Mouse (Mus musculus) hindbrain, embryonic 12.5 days (tissue): ENCODE results near the gene Ctr9. TPM values are rescaled to one million over a fixed set of nuclear protein-coding genes. Genes with fewer than 3 reads are reported as not detected.
A peak's percentile ranks its signal among the peaks of the same experiment; 100 is the strongest.

ENCODE experiments used
- ATAC-seq: fragments of 200-750 bp; cut with Nextera tagmentation; 2 replicates; pipeline ENCODE4 v1.8.0; 2017; ENCODE audit warnings: moderate TSS enrichment; ENCODE audit not compliant: low FRiP score
- H3K27ac ChIP-seq: fragments of 300-500 bp; sonication (generic); 2 replicates; pipeline ENCODE4 v1.5.1; 2016; ENCODE audit warnings: mild to moderate bottlenecking
- H3K27me3 ChIP-seq: fragments of 300-500 bp; sonication (generic); 2 replicates; pipeline ENCODE4 v1.6.1; 2016; ENCODE audit warnings: mild to moderate bottlenecking
- H3K36me3 ChIP-seq: fragments of 300-500 bp; sonication (generic); 2 replicates; pipeline ENCODE4 v1.6.1; 2016; ENCODE audit warnings: mild to moderate bottlenecking
- H3K4me1 ChIP-seq: fragments of 300-500 bp; sonication (generic); 2 replicates; pipeline ENCODE4 v1.6.1; 2016
- H3K4me2 ChIP-seq: fragments of 300-500 bp; sonication (generic); replicated peaks from 2 replicates; pipeline ENCODE4 v1.6.1; 2016; ENCODE audit warnings: mild to moderate bottlenecking
- H3K4me3 ChIP-seq: fragments of 300-500 bp; sonication (generic); 2 replicates; pipeline ENCODE4 v1.5.1; 2016; ENCODE audit warnings: mild to moderate bottlenecking
- H3K9ac ChIP-seq: fragments of 300-500 bp; sonication (generic); 2 replicates; pipeline ENCODE4 v1.6.1; 2016; ENCODE audit warnings: mild to moderate bottlenecking, moderate library complexity
- H3K9me3 ChIP-seq: fragments of 300-500 bp; sonication (generic); replicated peaks from 2 replicates; pipeline ENCODE4 v1.6.1; 2016; ENCODE audit warnings: mild to moderate bottlenecking
- WGBS: fragments of 180-500 bp; shearing (Covaris S2); methylation state at CpG from one replicate; pipeline ENCODE4 v1.1.7; 2016; 5-methylcytosine and 5-hydroxymethylcytosine counted together
- polyA plus RNA-seq: library from polyadenylated mRNA; unstranded; fragments of >200 nt; fragmentation: Nextera tagmentation; extraction: Ambion mirVana; gene quantifications from 2 replicates; pipeline ENCODE4 v1.2.1, GENCODE M21; 2016

The Ctr9 gene
- polyA plus RNA-seq = 102 and 104 TPM in 2 replicates

- no peaks in the 10 kb centered on the region for H3K27me3 ChIP-seq
- no peaks in the 10 kb centered on the region for H3K9me3 ChIP-seq
- peak within 1 kb of the TSS; percentile 78 for H3K4me2 ChIP-seq
- peaks cover 19% of the 10 kb centered on the region for H3K4me1 ChIP-seq
- peak; percentile 98 for ATAC-seq
- WGBS = 7% methylated on average over 45 of the region's 45 CpGs
- H3K9ac ChIP-seq = peak within 1 kb of the TSS; percentile 76
- H3K36me3 ChIP-seq = peaks cover 24% of the 10 kb centered on the region
- peak within 1 kb of the TSS; percentile 96 for H3K27ac ChIP-seq
- H3K4me3 ChIP-seq = peak within 1 kb of the TSS; percentile 83
Observed at GRCm38 (mm10) chr7:111028281-111029045, at the start of gene Ctr9. TSS of gene Ctr9 (plus strand) at chr7:111028951.

DNA sequence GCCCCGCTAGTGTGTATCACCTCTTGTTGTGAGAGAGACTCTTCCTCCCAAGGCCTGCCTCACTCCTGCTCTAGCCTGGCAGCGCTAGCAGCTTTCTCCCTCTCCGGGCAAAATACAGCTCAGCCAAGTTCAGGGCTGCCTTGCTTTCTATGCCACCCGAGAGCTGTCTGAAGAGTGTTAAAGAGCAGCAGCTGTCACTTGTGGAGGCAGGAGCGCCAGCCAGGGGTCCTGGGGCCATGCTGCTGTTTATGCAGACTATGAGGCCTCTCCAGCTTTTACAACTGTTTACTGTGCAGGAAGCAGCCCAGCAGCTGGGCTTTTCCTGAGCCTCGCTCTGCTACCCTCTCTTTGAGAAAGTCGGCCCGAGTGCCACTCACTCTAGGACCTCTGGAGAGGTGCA lies 47.7 kb upstream of the Ctr9 start:
- ATAC-seq = no peak
- Histone ChIP-seq H3K9ac (no peak overlapping the region), H3K27ac (no peak overlapping the region), H3K27me3 (no peaks in the 10 kb centered on the region), H3K4me3 (no peak overlapping the region), H3K4me1 (peaks cover 10% of the 10 kb centered on the region), H3K9me3 (no peaks in the 10 kb centered on the region), H3K4me2 (no peak overlapping the region), H3K36me3 (no peaks in the 10 kb centered on the region)
- 71% methylated on average over 8 of the region's 8 CpGs for WGBS

DNA sequence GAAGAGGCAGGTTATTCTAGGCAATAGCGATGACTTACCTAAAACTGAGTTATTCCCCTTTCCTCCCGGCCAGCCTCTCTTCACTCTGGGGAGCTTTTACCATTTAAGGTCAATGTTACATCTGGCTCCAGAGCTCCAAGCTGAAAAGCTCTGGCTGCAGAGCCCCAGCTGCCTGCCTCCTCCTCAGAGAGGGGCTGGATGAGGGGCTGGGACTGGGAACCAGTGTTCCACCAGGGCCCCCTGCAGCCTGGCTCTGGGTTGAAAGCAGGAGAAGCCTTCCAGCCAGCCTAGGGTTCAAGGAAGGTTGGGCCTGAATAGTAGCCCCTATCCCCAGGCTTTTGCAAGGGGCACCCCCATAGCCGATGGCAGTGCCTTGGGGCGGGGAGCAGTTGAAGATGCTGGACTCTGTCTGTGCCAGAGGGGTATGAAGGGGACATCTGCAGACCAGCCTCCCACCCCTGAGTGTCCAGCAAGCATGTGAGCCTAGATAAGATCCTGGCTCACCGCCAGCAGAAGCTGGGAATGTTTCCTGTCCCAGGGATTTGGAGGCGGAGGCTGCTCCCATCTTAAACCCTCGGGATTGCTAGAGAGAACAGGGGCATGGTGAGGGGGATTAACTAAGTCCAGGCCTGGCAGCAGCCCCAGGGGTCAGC lies 46.6 kb upstream of the Ctr9 start, which contains the start of gene Mrvi1:
Gene Mrvi1 (minus strand): TSS at position 409 of the 653 bp plus-strand sequence.
- no peak within 1 kb of the TSS for H3K4me3 ChIP-seq
- H3K27me3 ChIP-seq = no peaks in the 10 kb centered on the region
- 63% methylated on average over 7 of the region's 7 CpGs for WGBS
- H3K4me2 ChIP-seq = no peak within 1 kb of the TSS
- H3K9me3 ChIP-seq = no peaks in the 10 kb centered on the region
- H3K4me1 ChIP-seq = peaks cover 10% of the 10 kb centered on the region
- H3K9ac ChIP-seq = no peak within 1 kb of the TSS
- H3K27ac ChIP-seq = peak within 1 kb of the TSS; percentile 4; the same call in 1 of the 2 replicates
- no peaks in the 10 kb centered on the region for H3K36me3 ChIP-seq
- no peak for ATAC-seq

- ATAC-seq = no peak
- no peak overlapping the region for H3K9ac ChIP-seq
- no peak overlapping the region for H3K4me3 ChIP-seq
- H3K9me3 ChIP-seq = no peaks in the 10 kb centered on the region
- H3K4me1 ChIP-seq = peaks cover 10% of the 10 kb centered on the region
- H3K4me2 ChIP-seq = no peak overlapping the region
- H3K27me3 ChIP-seq = no peaks in the 10 kb centered on the region
- no peak overlapping the region for H3K27ac ChIP-seq
- H3K36me3 ChIP-seq = no peaks in the 10 kb centered on the region
- 69% methylated on average over 4 of the region's 4 CpGs for WGBS
Observed at GRCm38 (mm10) chr7:110982764-110983163, 46.0 kb upstream of the Ctr9 start.

DNA sequence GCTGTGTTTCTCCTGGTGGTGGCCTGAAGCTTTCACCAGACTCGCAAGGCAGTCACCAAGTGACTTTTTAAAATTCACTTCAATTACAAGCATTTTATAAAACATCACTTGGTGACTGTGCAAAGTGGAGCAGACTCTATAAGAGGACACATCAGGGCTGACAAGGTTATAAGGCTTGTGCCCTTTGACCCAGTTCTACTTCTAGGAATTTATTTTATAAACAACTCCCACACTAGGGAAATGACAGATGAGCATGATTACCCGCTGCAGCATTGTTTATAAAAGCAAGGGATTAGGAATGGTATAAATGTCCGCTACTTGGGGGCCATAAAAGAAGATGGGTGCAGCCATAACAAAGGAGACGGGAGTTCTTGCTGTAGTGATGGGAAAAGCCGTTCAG lies 45.1 kb upstream of the Ctr9 start:
- Histone ChIP-seq H3K9ac (no peak overlapping the region), H3K36me3 (no peaks in the 10 kb centered on the region), H3K4me3 (no peak overlapping the region), H3K27ac (no peak overlapping the region), H3K4me2 (no peak overlapping the region), H3K9me3 (no peaks in the 10 kb centered on the region), H3K27me3 (no peaks in the 10 kb centered on the region), H3K4me1 (peaks cover 10% of the 10 kb centered on the region)
- WGBS = 76% methylated on average over 5 of the region's 5 CpGs
- no peak for ATAC-seq

GRCm38 (mm10) chr7:110985581-110986265 lies 43.0 kb upstream of the Ctr9 start:
- Histone ChIP-seq H3K36me3 (no peaks in the 10 kb centered on the region), H3K4me2 (no peak overlapping the region)
- WGBS = 65% methylated on average over 7 of the region's 7 CpGs

DNA sequence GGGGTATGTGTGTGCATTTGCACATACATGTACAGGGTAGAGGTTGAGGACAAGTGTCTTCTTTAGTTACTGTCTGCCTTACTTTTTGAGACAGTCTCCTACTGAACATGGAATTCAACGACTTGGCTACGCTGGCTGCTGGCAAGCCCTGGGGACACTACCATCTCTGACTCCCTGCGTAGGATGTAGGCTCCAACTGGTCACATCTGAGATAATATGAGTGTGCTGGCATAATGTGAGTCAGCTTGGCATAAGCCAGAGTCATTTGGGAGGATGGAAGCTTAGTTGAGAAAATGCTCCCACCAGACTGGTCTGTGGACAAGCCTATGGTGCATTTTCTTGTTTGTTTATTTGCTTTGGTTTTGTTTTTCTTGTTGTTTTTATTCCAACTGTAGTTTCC lies 40.7 kb upstream of the Ctr9 start:
- Histone ChIP-seq H3K4me3 (no peak overlapping the region), H3K9ac (no peak overlapping the region), H3K36me3 (no peaks in the 10 kb centered on the region), H3K27me3 (no peaks in the 10 kb centered on the region), H3K4me1 (no peaks in the 10 kb centered on the region), H3K4me2 (no peak overlapping the region), H3K27ac (no peak overlapping the region), H3K9me3 (no peaks in the 10 kb centered on the region)
- 95% methylated on average over 3 of the region's 3 CpGs for WGBS
- no peak for ATAC-seq

More at GRCm38 (mm10) chr7:110985581-110986265, 43.0 kb upstream of the Ctr9 start:
- H3K27ac ChIP-seq = no peak overlapping the region
- no peak overlapping the region for H3K4me3 ChIP-seq
- H3K4me1 ChIP-seq = peaks cover 7% of the 10 kb centered on the region
- no peak for ATAC-seq
- H3K27me3 ChIP-seq = no peaks in the 10 kb centered on the region
- H3K9me3 ChIP-seq = no peaks in the 10 kb centered on the region
- no peak overlapping the region for H3K9ac ChIP-seq

DNA sequence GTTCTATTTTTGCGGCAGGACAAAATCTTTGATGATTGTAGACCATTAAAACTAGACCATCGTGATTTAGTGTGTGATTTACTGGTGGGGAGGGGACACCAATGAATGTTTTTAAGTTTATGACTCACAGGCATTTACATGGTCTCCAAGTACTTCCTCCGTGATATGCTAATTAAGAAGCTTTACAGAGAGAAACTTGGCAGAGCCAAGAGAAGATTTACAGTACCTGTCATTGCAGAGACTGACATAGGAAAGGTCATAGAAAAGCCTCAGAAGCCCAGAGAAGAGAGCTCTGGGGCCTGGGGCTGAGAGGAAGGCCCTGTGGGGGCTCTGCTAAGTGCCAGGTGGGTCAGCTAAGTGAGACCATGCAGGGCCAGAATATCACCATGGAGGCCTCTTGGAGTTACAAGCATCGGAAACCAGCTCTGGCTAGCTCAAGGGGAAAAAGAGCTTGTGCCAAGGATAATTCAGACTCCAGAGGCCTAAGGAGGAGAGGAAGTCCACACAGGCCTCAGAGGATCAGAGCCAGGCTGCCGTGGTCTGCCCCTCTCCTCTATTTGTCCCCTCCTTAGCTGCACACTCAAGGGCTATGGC lies 39.4 kb upstream of the Ctr9 start:
- no peaks in the 10 kb centered on the region for H3K36me3 ChIP-seq
- H3K4me1 ChIP-seq = no peaks in the 10 kb centered on the region
- H3K4me2 ChIP-seq = no peak overlapping the region
- no peak for ATAC-seq
- H3K9me3 ChIP-seq = no peaks in the 10 kb centered on the region
- 88% methylated on average over 5 of the region's 5 CpGs for WGBS
- no peaks in the 10 kb centered on the region for H3K27me3 ChIP-seq
- H3K9ac ChIP-seq = no peak overlapping the region
- H3K4me3 ChIP-seq = no peak overlapping the region
- no peak overlapping the region for H3K27ac ChIP-seq

DNA sequence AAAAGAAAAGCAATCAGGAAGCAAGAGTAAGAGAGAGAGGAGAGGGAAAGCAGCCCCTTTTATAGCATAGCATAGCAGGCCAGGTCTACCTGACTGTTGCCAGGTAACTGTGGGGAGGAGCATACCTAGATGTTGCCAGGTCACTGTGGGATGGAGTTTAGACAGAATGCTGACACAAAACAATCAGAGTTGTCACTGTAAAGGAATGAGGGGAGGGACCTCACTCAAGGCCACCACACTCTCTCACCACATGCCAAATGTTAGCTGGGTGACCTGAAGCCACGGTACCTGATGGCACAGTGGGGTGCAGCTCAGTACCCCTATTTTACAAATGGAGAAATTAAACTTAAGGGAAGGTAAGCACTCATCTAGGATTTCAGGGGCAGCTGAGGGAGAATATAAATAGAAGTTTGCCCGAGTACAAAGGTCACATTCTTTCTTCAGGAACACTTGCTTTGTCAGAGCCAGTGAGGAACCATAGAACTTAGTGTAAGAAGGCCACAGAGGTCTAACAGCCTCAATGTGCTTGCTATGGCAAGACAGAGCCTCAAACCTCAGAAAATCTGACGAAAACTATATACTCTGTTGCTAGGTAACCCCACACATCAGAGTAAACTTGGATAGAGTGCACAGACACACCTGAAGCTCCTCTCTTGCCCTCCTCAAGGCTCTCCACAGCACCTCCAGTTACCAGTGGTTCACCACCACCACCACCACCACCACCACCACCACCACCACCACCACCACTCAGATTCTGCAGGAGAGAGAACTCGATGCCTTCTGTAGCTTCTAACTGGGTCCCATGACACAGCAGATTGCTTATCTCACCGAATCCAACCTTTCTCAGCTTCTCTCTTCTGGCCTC lies 38.2 kb upstream of the Ctr9 start:
- H3K9ac ChIP-seq = no peak overlapping the region
- 63% methylated on average over 5 of the region's 5 CpGs for WGBS
- no peaks in the 10 kb centered on the region for H3K27me3 ChIP-seq
- H3K4me1 ChIP-seq = no peaks in the 10 kb centered on the region
- no peak overlapping the region for H3K27ac ChIP-seq
- H3K4me2 ChIP-seq = no peak overlapping the region
- H3K9me3 ChIP-seq = no peaks in the 10 kb centered on the region
- no peaks in the 10 kb centered on the region for H3K36me3 ChIP-seq
- ATAC-seq = no peak
- no peak overlapping the region for H3K4me3 ChIP-seq

GRCm38 (mm10) chr7:110991221-110991494 lies 37.6 kb upstream of the Ctr9 start:
- no peak overlapping the region for H3K4me2 ChIP-seq
- 50% methylated on average over 4 of the region's 4 CpGs for WGBS

DNA sequence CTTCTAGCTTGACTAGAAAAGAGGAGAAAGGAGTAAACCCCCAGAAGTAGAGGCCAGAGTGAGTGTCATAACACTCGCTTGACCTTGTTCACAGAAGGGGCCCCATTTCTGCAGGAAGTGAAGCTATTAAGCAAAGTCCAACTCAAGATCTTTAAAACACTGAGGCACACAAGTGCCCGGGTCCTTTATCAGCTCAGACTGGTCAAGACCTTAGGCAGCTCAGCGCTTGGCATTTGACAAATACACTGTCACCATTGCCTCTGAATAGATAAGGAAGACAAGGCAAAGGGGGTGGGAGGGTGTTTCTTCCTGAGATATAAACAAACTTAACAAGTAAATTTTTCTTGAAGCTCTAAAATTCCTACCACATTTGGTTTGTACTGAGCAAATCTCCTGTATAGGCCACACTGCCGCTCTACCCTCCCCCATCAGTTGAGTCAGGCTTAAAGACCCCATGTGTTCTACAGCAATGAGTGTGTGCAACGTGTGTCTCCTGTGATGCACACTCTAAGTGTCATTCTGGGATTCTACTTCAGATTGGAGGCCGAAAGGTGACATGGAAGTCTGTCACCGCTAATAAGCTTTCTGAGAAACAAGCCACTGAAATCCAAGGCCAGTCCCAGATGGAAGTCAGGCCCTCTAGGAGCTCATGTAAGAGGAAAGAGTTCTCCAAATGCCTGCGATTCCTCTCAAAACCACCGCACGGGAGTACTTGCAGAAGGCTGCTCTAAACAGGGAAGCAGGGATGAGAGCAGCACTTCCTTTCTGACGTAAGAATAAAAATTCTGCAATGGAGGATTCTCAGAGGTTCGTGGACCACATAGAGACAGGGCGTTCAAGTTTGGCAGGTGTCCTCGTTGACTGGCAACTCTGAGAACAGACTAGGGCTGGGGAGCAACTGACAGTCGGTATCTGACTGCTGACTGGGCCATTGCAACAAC lies 29.6 kb upstream of the Ctr9 start:
- 87% methylated on average over 15 of the region's 15 CpGs for WGBS
- H3K27me3 ChIP-seq = no peaks in the 10 kb centered on the region
- H3K4me2 ChIP-seq = no peak overlapping the region
- H3K9me3 ChIP-seq = no peaks in the 10 kb centered on the region
- ATAC-seq = no peak
- no peaks in the 10 kb centered on the region for H3K4me1 ChIP-seq
- no peak overlapping the region for H3K27ac ChIP-seq
- no peak overlapping the region for H3K9ac ChIP-seq
- no peaks in the 10 kb centered on the region for H3K36me3 ChIP-seq
- H3K4me3 ChIP-seq = no peak overlapping the region

More at GRCm38 (mm10) chr7:110991221-110991494, 37.6 kb upstream of the Ctr9 start:
- no peaks in the 10 kb centered on the region for H3K9me3 ChIP-seq
- no peaks in the 10 kb centered on the region for H3K4me1 ChIP-seq
- H3K36me3 ChIP-seq = no peaks in the 10 kb centered on the region
- H3K4me3 ChIP-seq = no peak overlapping the region
- H3K27me3 ChIP-seq = no peaks in the 10 kb centered on the region
- no peak for ATAC-seq
- no peak overlapping the region for H3K27ac ChIP-seq
- H3K9ac ChIP-seq = no peak overlapping the region
